Mouse (Mus musculus) midbrain, embryonic 16.5 days (tissue): Measurements from ENCODE around the gene Ebf4. TPM values are rescaled to one million over a fixed set of nuclear protein-coding genes. Genes with fewer than 3 reads are reported as not detected.
A peak's percentile ranks its signal among the peaks of the same experiment; 100 is the strongest.

Source experiments
- ATAC-seq: fragments of 200-750 bp; cut with Nextera tagmentation; 2 replicates; pipeline ENCODE4 v1.8.0; 2017; ENCODE audit warnings: moderate TSS enrichment
- H3K27ac ChIP-seq: fragments of 300-500 bp; sonication (generic); 2 replicates; pipeline ENCODE4 v1.5.1; 2014; ENCODE audit warnings: mild to moderate bottlenecking, low read length, mixed read lengths
- H3K27me3 ChIP-seq: fragments of 300-500 bp; sonication (generic); 2 replicates; pipeline ENCODE4 v1.6.1; 2014; ENCODE audit warnings: low read depth, low read length, mixed read lengths; ENCODE audit not compliant: control insufficient read depth, insufficient read depth
- H3K36me3 ChIP-seq: fragments of 300-500 bp; sonication (generic); 2 replicates; pipeline ENCODE4 v1.6.1; 2014; ENCODE audit warnings: mild to moderate bottlenecking, low read length, moderate library complexity, mixed read lengths; ENCODE audit not compliant: control insufficient read depth, insufficient read depth
- H3K4me1 ChIP-seq: fragments of 300-500 bp; sonication (generic); 2 replicates; pipeline ENCODE4 v1.6.1; 2014; ENCODE audit warnings: mild to moderate bottlenecking, low read length, mixed read lengths; ENCODE audit not compliant: control insufficient read depth, insufficient read depth
- H3K4me2 ChIP-seq: fragments of 300-500 bp; sonication (generic); 2 replicates; pipeline ENCODE4 v1.6.1; 2014; ENCODE audit warnings: mild to moderate bottlenecking, low read length, mixed read lengths
- H3K4me3 ChIP-seq: fragments of 300-500 bp; sonication (generic); 2 replicates; pipeline ENCODE4 v1.5.1; 2014; ENCODE audit warnings: low read depth, mild to moderate bottlenecking, low read length, moderate library complexity, mixed read lengths
- H3K9ac ChIP-seq: fragments of 300-500 bp; sonication (generic); 2 replicates; pipeline ENCODE4 v1.6.1; 2014; ENCODE audit warnings: low read depth, low read length, mixed read lengths
- H3K9me3 ChIP-seq: fragments of 300-500 bp; sonication (generic); replicated peaks from 2 replicates; pipeline ENCODE4 v1.6.1; 2014; ENCODE audit warnings: mild to moderate bottlenecking, low read length, mixed read lengths; ENCODE audit not compliant: control insufficient read depth, poor library complexity, severe bottlenecking
- WGBS: fragments of 180-500 bp; shearing (Covaris S2); extraction: QIAGEN DNeasy Blood & Tissue Kit; methylation state at CpG from one replicate; pipeline ENCODE4 v1.1.7; 2014; 5-methylcytosine and 5-hydroxymethylcytosine counted together
- polyA plus RNA-seq: library from polyadenylated mRNA; unstranded; fragments of >200 nt; fragmentation: Nextera tagmentation; extraction: Ambion mirVana; gene quantifications from 2 replicates; pipeline ENCODE4 v1.2.1, GENCODE M21; 2015

Ebf4 gene
- polyA plus RNA-seq, 1 experiment from 2014 or later = 4.6 TPM

DNA sequence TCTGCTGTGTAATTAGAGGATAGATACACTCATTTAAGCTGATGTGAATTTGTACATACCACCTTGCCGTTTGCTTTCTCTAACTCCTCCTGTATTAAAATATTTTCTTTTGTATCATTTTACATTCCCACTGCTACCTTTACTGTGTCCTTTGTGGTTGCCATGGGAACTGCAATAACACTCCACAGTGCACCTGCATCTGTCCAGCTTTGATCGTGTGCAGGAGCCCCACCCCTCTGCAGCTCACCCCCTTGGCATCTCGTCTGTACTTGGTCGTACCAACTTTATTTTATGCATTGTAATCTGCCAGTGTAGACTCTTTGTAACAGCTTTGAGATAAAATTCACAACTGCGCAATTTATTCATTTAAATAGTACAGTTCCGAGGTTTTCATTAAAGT, 88.9 kb downstream of the Ebf4 start:
- no peak overlapping the region for H3K4me3 ChIP-seq
- no peaks in the 10 kb centered on the region for H3K27me3 ChIP-seq
- 58% methylated on average over 6 of the region's 6 CpGs for WGBS
- no peak overlapping the region for H3K9ac ChIP-seq
- no peak overlapping the region for H3K4me2 ChIP-seq
- no peaks in the 10 kb centered on the region for H3K9me3 ChIP-seq
- ATAC-seq = peak; percentile 73; the same call in 1 of the 2 replicates
- no peaks in the 10 kb centered on the region for H3K4me1 ChIP-seq
- H3K36me3 ChIP-seq = no peaks in the 10 kb centered on the region
- H3K27ac ChIP-seq = no peak overlapping the region

GRCm38 (mm10) chr2:130386212-130386611, 91.2 kb downstream of the Ebf4 start:
- H3K27ac ChIP-seq = no peak overlapping the region
- WGBS = 74% methylated on average over 1 of the region's 1 CpGs
- H3K9me3 ChIP-seq = no peaks in the 10 kb centered on the region
- H3K4me3 ChIP-seq = no peak overlapping the region
- no peak overlapping the region for H3K4me2 ChIP-seq
- no peaks in the 10 kb centered on the region for H3K4me1 ChIP-seq
- ATAC-seq = no peak
- H3K9ac ChIP-seq = no peak overlapping the region
- H3K36me3 ChIP-seq = no peaks in the 10 kb centered on the region; the same call in 1 of the 2 replicates
- no peaks in the 10 kb centered on the region for H3K27me3 ChIP-seq

DNA sequence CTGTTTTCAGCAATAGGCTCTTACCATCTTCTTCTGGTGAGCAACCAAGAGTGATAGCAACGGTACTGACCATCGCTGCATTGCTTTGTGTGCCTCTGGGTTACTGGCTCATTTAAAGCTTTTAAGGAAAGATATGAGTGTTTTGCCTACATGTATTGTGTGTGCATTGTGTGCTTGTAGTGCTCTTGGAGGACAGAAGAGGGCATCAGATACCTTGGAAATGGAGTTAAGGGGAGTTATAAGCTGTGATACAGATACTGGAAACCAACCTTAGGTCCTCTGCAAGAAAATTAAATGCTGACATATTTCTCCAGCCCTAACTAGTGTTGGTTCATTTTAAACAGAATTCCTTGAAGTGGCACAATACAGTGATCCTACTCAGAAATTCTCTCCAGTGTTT, 93.8 kb downstream of the Ebf4 start:
- H3K4me2 ChIP-seq = no peak overlapping the region
- H3K27me3 ChIP-seq = no peaks in the 10 kb centered on the region
- H3K36me3 ChIP-seq = peaks cover 4% of the 10 kb centered on the region; the same call in 1 of the 2 replicates
- WGBS = 84% methylated on average over 2 of the region's 2 CpGs
- H3K4me3 ChIP-seq = no peak overlapping the region
- no peak for ATAC-seq
- H3K4me1 ChIP-seq = no peaks in the 10 kb centered on the region
- H3K9ac ChIP-seq = no peak overlapping the region
- no peaks in the 10 kb centered on the region for H3K9me3 ChIP-seq
- H3K27ac ChIP-seq = no peak overlapping the region

DNA sequence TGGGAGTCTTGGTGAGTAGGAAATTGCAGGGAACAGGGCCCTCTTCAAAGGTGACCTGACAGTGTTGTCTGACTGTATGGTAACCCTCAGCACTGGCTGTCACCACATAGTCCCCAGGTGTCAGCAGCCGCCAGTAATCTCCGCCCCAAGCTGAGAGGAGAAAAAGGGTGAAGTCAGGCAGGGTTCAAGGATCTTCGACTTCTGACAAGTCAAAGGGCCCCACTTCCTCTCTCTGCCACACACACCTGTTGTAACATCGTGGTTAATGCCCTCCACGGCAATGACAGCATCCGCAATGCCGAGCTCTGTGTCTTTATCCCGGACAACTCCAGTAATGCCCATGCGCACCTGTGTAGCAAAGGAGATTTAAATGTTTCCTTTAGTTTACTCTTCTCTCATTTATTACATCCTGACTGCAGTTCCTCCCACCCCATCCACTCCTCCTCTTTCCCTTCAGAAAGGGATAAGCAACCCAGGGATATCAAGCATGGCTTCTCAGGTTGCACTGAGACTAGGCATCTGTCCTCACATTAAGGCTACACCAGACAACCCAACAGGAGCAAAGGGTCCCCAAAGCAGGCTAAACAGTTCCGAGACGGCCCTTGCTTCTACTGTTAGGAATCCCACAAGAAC, 96.1 kb downstream of the Ebf4 start:
- Histone ChIP-seq H3K36me3 (peaks cover 5% of the 10 kb centered on the region; the same call in 1 of the 2 replicates), H3K4me2 (no peak overlapping the region), H3K4me3 (no peak overlapping the region), H3K4me1 (no peaks in the 10 kb centered on the region), H3K9ac (no peak overlapping the region), H3K27me3 (no peaks in the 10 kb centered on the region), H3K27ac (no peak overlapping the region), H3K9me3 (no peaks in the 10 kb centered on the region)
- ATAC-seq = no peak
- WGBS = 88% methylated on average over 11 of the region's 11 CpGs

- ATAC-seq = no peak
- H3K4me1 ChIP-seq = peaks cover 10% of the 10 kb centered on the region
- no peak overlapping the region for H3K4me2 ChIP-seq
- H3K36me3 ChIP-seq = peaks cover 5% of the 10 kb centered on the region; the same call in 1 of the 2 replicates
- no peak overlapping the region for H3K9ac ChIP-seq
- no peaks in the 10 kb centered on the region for H3K9me3 ChIP-seq
- 96% methylated on average over 3 of the region's 3 CpGs for WGBS
- H3K27me3 ChIP-seq = no peaks in the 10 kb centered on the region
- no peak overlapping the region for H3K27ac ChIP-seq
- no peak overlapping the region for H3K4me3 ChIP-seq
Measured at GRCm38 (mm10) chr2:130392836-130393235, 97.9 kb downstream of the Ebf4 start.

GRCm38 (mm10) chr2:130395696-130396095, 100.7 kb downstream of the Ebf4 start:
- Histone ChIP-seq H3K27me3 (peaks cover 8% of the 10 kb centered on the region), H3K4me1 (peaks cover 10% of the 10 kb centered on the region), H3K9me3 (no peaks in the 10 kb centered on the region), H3K4me3 (no peak overlapping the region), H3K4me2 (no peak overlapping the region), H3K9ac (no peak overlapping the region), H3K27ac (no peak overlapping the region), H3K36me3 (peaks cover 5% of the 10 kb centered on the region; the same call in 1 of the 2 replicates)
- no peak for ATAC-seq
- 90% methylated on average over 11 of the region's 11 CpGs for WGBS

DNA sequence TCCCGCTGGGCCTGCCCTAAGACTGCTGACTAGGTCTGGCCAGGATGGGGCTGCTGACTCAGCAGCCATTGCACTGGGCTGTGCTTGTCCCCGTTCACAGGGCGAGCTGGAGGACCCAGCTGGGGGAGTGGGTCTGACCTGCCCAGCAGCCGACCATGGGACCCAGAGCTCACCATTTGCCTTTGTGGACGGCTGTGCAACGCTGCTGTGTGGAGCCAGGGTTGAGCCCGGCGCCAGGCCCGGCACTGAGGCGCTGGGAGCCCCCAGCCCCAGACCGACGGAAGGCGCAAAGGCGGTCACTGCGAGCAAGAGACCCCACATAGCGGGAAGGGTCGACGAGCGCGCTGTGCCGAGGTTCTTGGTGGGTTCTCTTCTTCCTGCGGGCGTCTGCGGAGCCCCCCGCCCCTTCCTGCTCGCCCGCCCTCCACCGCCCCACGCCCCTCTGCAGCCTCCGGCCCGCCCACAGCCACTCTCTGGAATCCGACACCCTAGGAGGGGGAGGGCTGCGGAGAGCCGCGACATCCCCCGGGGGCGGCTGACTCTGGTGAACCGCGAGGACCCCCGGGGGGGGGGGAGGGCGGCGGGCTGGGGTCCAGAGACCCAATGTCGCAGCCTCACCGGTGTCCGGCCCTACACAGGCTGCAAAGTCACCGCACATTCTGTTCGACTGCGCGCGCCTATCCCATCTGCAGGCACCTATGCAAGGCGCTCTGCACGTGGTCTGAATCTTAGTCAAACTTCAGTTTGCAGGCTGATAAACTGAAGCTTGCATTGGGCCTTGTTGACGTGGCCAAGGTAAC, 102.4 kb downstream of the Ebf4 start, which contains the start of gene Cpxm1:
TSS of gene Cpxm1 (minus strand) at position 389 of the 800 bp plus-strand sequence.
- Histone ChIP-seq H3K4me2 (peak within 1 kb of the TSS; percentile 97), H3K36me3 (0 out of 2 replicates have a peak, but pooled peaks cover 4% of the 10 kb centered on the region), H3K4me3 (peak within 1 kb of the TSS; percentile 54), H3K27ac (no peak within 1 kb of the TSS), H3K4me1 (peaks cover 10% of the 10 kb centered on the region), H3K27me3 (peaks cover 8% of the 10 kb centered on the region), H3K9ac (peak within 1 kb of the TSS; percentile 69), H3K9me3 (no peaks in the 10 kb centered on the region)
- 1% methylated on average over 37 of the region's 53 CpGs for WGBS
- peak; percentile 77 for ATAC-seq

GRCm38 (mm10) chr2:130398091-130398490, 103.1 kb downstream of the Ebf4 start:
- peak overlapping the region; percentile 54 for H3K4me3 ChIP-seq
- H3K36me3 ChIP-seq = 0 out of 2 replicates have a peak, but pooled peaks cover 2% of the 10 kb centered on the region
- 15% methylated on average over 14 of the region's 14 CpGs for WGBS
- peaks cover 10% of the 10 kb centered on the region for H3K4me1 ChIP-seq
- peak overlapping the region; percentile 97 for H3K4me2 ChIP-seq
- no peak for ATAC-seq
- H3K9me3 ChIP-seq = no peaks in the 10 kb centered on the region
- H3K27me3 ChIP-seq = peaks cover 8% of the 10 kb centered on the region
- no peak overlapping the region for H3K27ac ChIP-seq
- no peak overlapping the region for H3K9ac ChIP-seq

GRCm38 (mm10) chr2:130400046-130400445, 105.1 kb downstream of the Ebf4 start:
- no peak for ATAC-seq
- Histone ChIP-seq H3K27me3 (peaks cover 8% of the 10 kb centered on the region), H3K4me3 (no peak overlapping the region), H3K9ac (no peak overlapping the region), H3K36me3 (no peaks in the 10 kb centered on the region), H3K4me2 (no peak overlapping the region), H3K9me3 (no peaks in the 10 kb centered on the region), H3K27ac (no peak overlapping the region), H3K4me1 (peaks cover 10% of the 10 kb centered on the region)
- WGBS = 96% methylated on average over 1 of the region's 1 CpGs
